Mouse (Mus musculus) embryonic fibroblast, embryonic 13.5 days (primary cell): Measurements from ENCODE around the gene Slc3a1. TPM values are rescaled to one million over a fixed set of nuclear protein-coding genes. Genes with fewer than 3 reads are reported as not detected.

Source experiments
- H3K27ac ChIP-seq: 2 replicates; pipeline ENCODE4 v1.5.1; 2012; ENCODE audit warnings: low read length, control low read depth, inconsistent platforms; ENCODE audit not compliant: insufficient read depth
- H3K4me1 ChIP-seq: 2 replicates; pipeline ENCODE4 v1.6.1; 2011; ENCODE audit warnings: low read length; ENCODE audit not compliant: control insufficient read depth, insufficient read depth
- H3K4me3 ChIP-seq: 2 replicates; pipeline ENCODE4 v1.5.1; 2011; ENCODE audit warnings: mild to moderate bottlenecking, control low read depth, low read length; ENCODE audit not compliant: insufficient read depth
- CTCF ChIP-seq: IDR thresholded peaks from 2 replicates; pipeline ENCODE4 v1.5.1; 2011; ENCODE audit warnings: mild to moderate bottlenecking, control low read depth, low read length, moderate library complexity, borderline replicate concordance; ENCODE audit not compliant: insufficient read depth
- POLR2A ChIP-seq: IDR thresholded peaks from 2 replicates; pipeline ENCODE4 v1.6.1; 2011; ENCODE audit warnings: low read depth, mild to moderate bottlenecking, control low read depth, low read length, moderate library complexity
- polyA plus RNA-seq: library from polyadenylated mRNA; stranded (reverse); fragments of >200 nt; gene quantifications from 2 replicates; pipeline ENCODE4 v1.2.4, GENCODE M21; 2011; ENCODE audit warnings: low read depth; ENCODE audit not compliant: missing spikeins, insufficient read length

The Slc3a1 gene
- polyA plus RNA-seq, 1 experiment = not detected

- H3K4me3 ChIP-seq = no peak overlapping the region
- no peak for TF ChIP-seq POLR2A
- H3K4me1 ChIP-seq = no peaks in the 10 kb centered on the region
- no peak overlapping the region for H3K27ac ChIP-seq
Observed at GRCm38 (mm10) chr17:85033087-85033486, 4.9 kb downstream of the Slc3a1 start.

GRCm38 (mm10) chr17:85034068-85034467, 5.9 kb downstream of the Slc3a1 start:
- no peak overlapping the region for H3K27ac ChIP-seq
- H3K4me1 ChIP-seq = no peaks in the 10 kb centered on the region
- TF ChIP-seq POLR2A (no peak), CTCF (no peak)
- H3K4me3 ChIP-seq = no peak overlapping the region

- no peak for TF ChIP-seq CTCF
- no peak for TF ChIP-seq POLR2A
- no peak overlapping the region for H3K27ac ChIP-seq
- no peaks in the 10 kb centered on the region for H3K4me1 ChIP-seq
- no peak overlapping the region for H3K4me3 ChIP-seq
Observed at GRCm38 (mm10) chr17:85037855-85038254, 9.7 kb downstream of the Slc3a1 start.

GRCm38 (mm10) chr17:85038311-85038710, 10.1 kb downstream of the Slc3a1 start:
- H3K4me3 ChIP-seq = no peak overlapping the region
- no peaks in the 10 kb centered on the region for H3K4me1 ChIP-seq
- H3K27ac ChIP-seq = no peak overlapping the region
- TF ChIP-seq CTCF = no peak
- TF ChIP-seq POLR2A = no peak

- TF ChIP-seq POLR2A = no peak
- TF ChIP-seq CTCF = no peak
- Histone ChIP-seq H3K4me1 (no peaks in the 10 kb centered on the region), H3K4me3 (no peak overlapping the region), H3K27ac (no peak overlapping the region)
Observed at GRCm38 (mm10) chr17:85038761-85039160, 10.6 kb downstream of the Slc3a1 start.

GRCm38 (mm10) chr17:85040913-85041312, 12.7 kb downstream of the Slc3a1 start:
- Histone ChIP-seq H3K27ac (no peak overlapping the region), H3K4me1 (no peaks in the 10 kb centered on the region), H3K4me3 (no peak overlapping the region)
- no peak for TF ChIP-seq CTCF
- no peak for TF ChIP-seq POLR2A

GRCm38 (mm10) chr17:85042419-85042818, 14.2 kb downstream of the Slc3a1 start:
- H3K27ac ChIP-seq = no peak overlapping the region
- H3K4me3 ChIP-seq = no peak overlapping the region
- H3K4me1 ChIP-seq = no peaks in the 10 kb centered on the region
- TF ChIP-seq CTCF = no peak
- no peak for TF ChIP-seq POLR2A

GRCm38 (mm10) chr17:85043404-85043816, 15.2 kb downstream of the Slc3a1 start:
- Histone ChIP-seq H3K4me3 (no peak overlapping the region), H3K4me1 (no peaks in the 10 kb centered on the region), H3K27ac (no peak overlapping the region)
- TF ChIP-seq CTCF (no peak), POLR2A (no peak)

GRCm38 (mm10) chr17:85044466-85044865, 16.3 kb downstream of the Slc3a1 start:
- Histone ChIP-seq H3K27ac (no peak overlapping the region), H3K4me1 (no peaks in the 10 kb centered on the region), H3K4me3 (no peak overlapping the region)
- TF ChIP-seq CTCF = no peak
- TF ChIP-seq POLR2A = no peak

- Histone ChIP-seq H3K27ac (no peak overlapping the region), H3K4me1 (no peaks in the 10 kb centered on the region), H3K4me3 (no peak overlapping the region)
- TF ChIP-seq POLR2A = no peak
- no peak for TF ChIP-seq CTCF
Observed at GRCm38 (mm10) chr17:85045160-85045559, 17.0 kb downstream of the Slc3a1 start.

GRCm38 (mm10) chr17:85048379-85048778, 20.2 kb downstream of the Slc3a1 start:
- TF ChIP-seq POLR2A (no peak), CTCF (no peak)
- Histone ChIP-seq H3K4me3 (no peak overlapping the region), H3K4me1 (no peaks in the 10 kb centered on the region), H3K27ac (no peak overlapping the region)
